ENCODE assay signal across 10 mouse cellular contexts in the genomic region with DNA sequence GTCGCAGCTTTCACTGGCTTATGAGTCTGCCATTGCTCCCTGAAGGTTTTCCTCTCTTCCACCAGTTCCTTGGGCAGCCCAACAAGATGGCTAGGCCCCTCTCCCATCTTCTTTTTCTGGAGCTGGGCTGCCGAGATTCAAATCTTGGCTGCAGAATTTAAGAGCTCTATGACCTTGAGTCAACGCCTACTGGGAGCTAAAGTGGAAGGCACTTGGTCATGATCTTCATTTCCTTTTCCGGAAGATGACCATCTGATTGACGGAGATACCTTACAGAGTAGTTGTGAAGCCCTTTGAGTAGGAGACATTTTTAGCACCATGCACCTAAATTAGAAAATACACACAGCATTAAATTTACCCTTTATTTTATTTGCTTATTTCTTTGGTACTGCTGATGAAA. TPM values are rescaled to one million over a fixed set of nuclear protein-coding genes. Genes with fewer than 3 reads are reported as not detected.
DNase-seq lines count a peak whose midpoint lies in the region; ATAC-seq lines count a peak whose summit lies in the region.
"Had no signal": no experiment of that assay in that cellular context is flagged by ENCODE, and none has a peak within 500 bp of the region (broad histone marks: within the 10 kb centered on the region; RNA-seq: fewer than 3 reads in every experiment).

No protein-coding gene starts in this region.

- intact Hi-C loops in heart, postnatal 10 days (cut with DNase I) = no loop called here

- H3K27me3 ChIP-seq in heart, embryonic 12.5 days (replicated peaks) = no peaks in the 10 kb centered on the region
- no peaks in the 10 kb centered on the region for H3K27me3 ChIP-seq in liver, embryonic 12.5 days (replicated peaks)
- H3K27me3 ChIP-seq in heart, embryonic 16.5 days (ENCODE audit: control insufficient read depth, insufficient read depth, low read length) = no peaks in the 10 kb centered on the region
- H3K27me3 ChIP-seq in midbrain, embryonic 14.5 days (ENCODE audit: control insufficient read depth, insufficient read depth, low read length) = no peaks in the 10 kb centered on the region

- no peak overlapping the region for H3K27ac ChIP-seq in heart, embryonic 12.5 days (ENCODE audit: poor library complexity, severe bottlenecking)
- no peak overlapping the region for H3K27ac ChIP-seq in liver, embryonic 12.5 days
- H3K27ac ChIP-seq in heart, embryonic 16.5 days (ENCODE audit: low read length) = no peak overlapping the region
- no peak overlapping the region for H3K27ac ChIP-seq in midbrain, embryonic 14.5 days (replicated peaks; ENCODE audit: low read depth, low read length)

- ATAC-seq in heart, embryonic 12.5 days (ENCODE audit: insufficient number of reproducible peaks, low FRiP score) = no peak
- ATAC-seq in liver, embryonic 12.5 days = no peak
- no peak for ATAC-seq in heart, embryonic 16.5 days (replicated peaks; ENCODE audit: extremely low read depth, insufficient read depth, low FRiP score)
- no peak for ATAC-seq in midbrain, embryonic 14.5 days (ENCODE audit: low FRiP score, low TSS enrichment)
- no peak for ATAC-seq in monocyte, adult 5-6 weeks (replicated peaks; ENCODE audit: insufficient number of reproducible peaks, low FRiP score, low TSS enrichment, poor library complexity, severe bottlenecking)

- H3K4me2 ChIP-seq in heart, embryonic 12.5 days = peak overlapping the region; percentile 71
- peak overlapping the region; percentile 84 for H3K4me2 ChIP-seq in liver, embryonic 12.5 days
- H3K4me2 ChIP-seq in heart, embryonic 16.5 days (ENCODE audit: low read depth, low read length) = peak overlapping the region; percentile 82
- no peak overlapping the region for H3K4me2 ChIP-seq in midbrain, embryonic 14.5 days (ENCODE audit: low read length)

- H3K4me3 ChIP-seq in heart, embryonic 12.5 days = no peak overlapping the region
- 0 out of 2 replicates have a peak overlapping the region, but pooled peaks have one; percentile 95 for H3K4me3 ChIP-seq in liver, embryonic 12.5 days
- H3K4me3 ChIP-seq in heart, embryonic 16.5 days (ENCODE audit: low read length) = peak overlapping the region; percentile 99
- H3K4me3 ChIP-seq in midbrain, embryonic 14.5 days (replicated peaks; ENCODE audit: low read depth, low read length) = 0 out of 2 replicates have a peak overlapping the region, but pooled peaks have one; percentile 91

- peaks cover 30% of the 10 kb centered on the region for H3K36me3 ChIP-seq in heart, embryonic 12.5 days
- peaks cover 45% of the 10 kb centered on the region for H3K36me3 ChIP-seq in liver, embryonic 12.5 days
- peaks cover under 1% of the 10 kb centered on the region; the same call in 1 of the 2 replicates for H3K36me3 ChIP-seq in heart, embryonic 16.5 days (ENCODE audit: control insufficient read depth, insufficient read depth)
- peaks cover 22% of the 10 kb centered on the region; the same call in 1 of the 2 replicates for H3K36me3 ChIP-seq in midbrain, embryonic 14.5 days (ENCODE audit: control insufficient read depth, insufficient read depth, low read length)

- no peak for DNase-seq in heart, postnatal 10 days
- DNase-seq in liver = no peak
- no peak for DNase-seq in midbrain, embryonic 14.5 days
- DNase-seq: adrenal gland, postnatal 14 days; kidney, adult 9 months; lung, adult 2 months had no signal

- WGBS in heart, embryonic 12.5 days = 90% methylated on average over 5 of the region's 5 CpGs
- WGBS in liver, embryonic 12.5 days (ENCODE audit: insufficient replicate concordance) = 78% methylated on average over 5 of the region's 5 CpGs
- WGBS in heart, embryonic 16.5 days = 83% methylated on average over 5 of the region's 5 CpGs
- WGBS in midbrain, embryonic 14.5 days = 94% methylated on average over 5 of the region's 5 CpGs

- peaks cover 20% of the 10 kb centered on the region for H3K4me1 ChIP-seq in heart, embryonic 12.5 days (replicated peaks)
- peaks cover 42% of the 10 kb centered on the region for H3K4me1 ChIP-seq in liver, embryonic 12.5 days
- peaks cover 25% of the 10 kb centered on the region for H3K4me1 ChIP-seq in heart, embryonic 16.5 days (ENCODE audit: control insufficient read depth, insufficient read depth, low read length)
- H3K4me1 ChIP-seq in midbrain, embryonic 14.5 days (ENCODE audit: control insufficient read depth, insufficient read depth, low read length) = peaks cover 14% of the 10 kb centered on the region

- no peaks in the 10 kb centered on the region for H3K9me3 ChIP-seq in heart, embryonic 12.5 days (replicated peaks)
- H3K9me3 ChIP-seq in liver, embryonic 12.5 days (replicated peaks) = no peaks in the 10 kb centered on the region
- no peaks in the 10 kb centered on the region for H3K9me3 ChIP-seq in heart, embryonic 16.5 days (replicated peaks; ENCODE audit: control insufficient read depth, low read length)
- H3K9me3 ChIP-seq in midbrain, embryonic 14.5 days (ENCODE audit: control insufficient read depth, low read length) = no peaks in the 10 kb centered on the region

- H3K9ac ChIP-seq in heart, embryonic 12.5 days = no peak overlapping the region
- 0 out of 2 replicates have a peak overlapping the region, but pooled peaks have one; percentile 18 for H3K9ac ChIP-seq in liver, embryonic 12.5 days
- H3K9ac ChIP-seq in heart, embryonic 16.5 days (ENCODE audit: low read length) = no peak overlapping the region
- H3K9ac ChIP-seq in midbrain, embryonic 14.5 days (replicated peaks; ENCODE audit: low read length) = no peak overlapping the region

RNA-seq across cellular contexts. Expression of a gene that starts 1.1 kb away (rescaled TPM):
- 31.8 TPM in 2 replicates for polyA plus RNA-seq in heart, embryonic 12.5 days (2016; fragmentation: Nextera tagmentation; extraction: Ambion mirVana)
- total RNA-seq in heart, postnatal 10 days (2021) = 10 to 100 TPM; 39.6 to 43.9 TPM
- polyA plus RNA-seq in liver, embryonic 12.5 days (2016; fragmentation: Nextera tagmentation; extraction: Ambion mirVana) = 29.6 and 30.1 TPM in 2 replicates
- 34.0 and 35.0 TPM in 2 replicates for polyA plus RNA-seq in heart, embryonic 16.5 days (2015; fragmentation: Nextera tagmentation; extraction: Ambion mirVana)
- 37.0 and 39.0 TPM in 2 replicates for polyA plus RNA-seq in midbrain, embryonic 14.5 days (2014; fragmentation: Nextera tagmentation; extraction: Ambion mirVana)
- total RNA-seq in monocyte, adult 5-6 weeks (2017) = 7.0 to 12.6 TPM (median 10.5 TPM) in 3 replicates

RNA-seq across cellular contexts. Expression of a gene that starts 1.8 kb away (rescaled TPM):
- 468 and 489 TPM in 2 replicates for polyA plus RNA-seq in heart, embryonic 12.5 days (2016; fragmentation: Nextera tagmentation; extraction: Ambion mirVana)
- 100 to 1,000 TPM; 747 to 748 TPM for total RNA-seq in heart, postnatal 10 days (2021)
- 176 and 178 TPM in 2 replicates for polyA plus RNA-seq in liver, embryonic 12.5 days (2016; fragmentation: Nextera tagmentation; extraction: Ambion mirVana)
- 621 and 623 TPM in 2 replicates for polyA plus RNA-seq in heart, embryonic 16.5 days (2015; fragmentation: Nextera tagmentation; extraction: Ambion mirVana)
- 336 and 363 TPM in 2 replicates for polyA plus RNA-seq in midbrain, embryonic 14.5 days (2014; fragmentation: Nextera tagmentation; extraction: Ambion mirVana)
- 91.5 to 116 TPM (median 116 TPM) in 3 replicates for total RNA-seq in monocyte, adult 5-6 weeks (2017)

RNA-seq across cellular contexts. Expression of a gene that starts 32.5 kb away (rescaled TPM):
- 105 and 108 TPM in 2 replicates for polyA plus RNA-seq in heart, embryonic 12.5 days (2016; fragmentation: Nextera tagmentation; extraction: Ambion mirVana)
- 10 to 100 TPM; 34.8 to 35.7 TPM for total RNA-seq in heart, postnatal 10 days (2021)
- polyA plus RNA-seq in liver, embryonic 12.5 days (2016; fragmentation: Nextera tagmentation; extraction: Ambion mirVana) = 127 and 132 TPM in 2 replicates
- polyA plus RNA-seq in heart, embryonic 16.5 days (2015; fragmentation: Nextera tagmentation; extraction: Ambion mirVana) = 91.7 and 96.9 TPM in 2 replicates
- 71.6 and 98.4 TPM in 2 replicates for polyA plus RNA-seq in midbrain, embryonic 14.5 days (2014; fragmentation: Nextera tagmentation; extraction: Ambion mirVana)
- total RNA-seq in monocyte, adult 5-6 weeks (2017) = 53.7 to 82.1 TPM (median 65.7 TPM) in 3 replicates
